Mouse (Mus musculus) thymus, adult 2 months (tissue): ENCODE results near the gene Ddx60.

Experiments used
- CTCF ChIP-seq: fragments of 200-500 bp; IDR thresholded peaks from 2 replicates; pipeline ENCODE4 v1.5.1; 2012; ENCODE audit warnings: mild to moderate bottlenecking, control low read depth, low read length, moderate library complexity, borderline replicate concordance; ENCODE audit not compliant: control insufficient read depth, poor library complexity, insufficient read depth; ENCODE audit errors: extremely low read depth
- POLR2A ChIP-seq: fragments of 200-500 bp; IDR thresholded peaks from 2 replicates; pipeline ENCODE4 v1.6.1; 2012; ENCODE audit warnings: mild to moderate bottlenecking, low read length, control low read depth, moderate library complexity; ENCODE audit not compliant: control insufficient read depth, poor library complexity, insufficient read depth; ENCODE audit errors: extremely low read depth

DNA sequence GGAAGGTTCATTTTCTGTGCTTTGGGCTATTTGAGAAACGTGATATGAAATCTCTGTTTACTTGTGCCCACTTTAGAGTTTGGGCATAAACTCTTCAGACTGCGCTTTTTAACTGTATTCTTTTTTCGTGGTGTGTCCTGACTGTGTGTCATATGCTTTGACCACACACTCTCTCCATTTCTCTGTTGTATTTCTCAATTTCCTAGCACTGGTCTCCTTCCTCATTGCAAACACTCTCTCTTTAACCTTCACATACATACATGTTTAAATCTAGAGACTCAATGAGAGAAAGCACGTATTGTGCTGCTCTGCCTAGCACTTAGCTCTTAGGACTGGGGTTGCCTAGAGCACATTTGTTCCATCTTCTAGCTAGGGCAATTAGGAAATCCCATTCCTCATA, 86.3 kb downstream of the Ddx60 start:
- TF ChIP-seq POLR2A (no peak), CTCF (no peak)
